Mouse (Mus musculus) liver, adult 2 months (tissue): ENCODE results near the gene Sytl1.

Experiments used
- CTCF ChIP-seq: fragments of 200-500 bp; IDR thresholded peaks from 2 replicates; pipeline ENCODE4 v1.5.1; 2011; ENCODE audit warnings: low read depth, low read length, control low read depth
- POLR2A ChIP-seq: fragments of 200-500 bp; IDR thresholded peaks from 2 replicates; pipeline ENCODE4 v1.6.1; 2011; ENCODE audit warnings: low read length, control low read depth; ENCODE audit not compliant: insufficient read depth; ENCODE audit errors: extremely low read depth

DNA sequence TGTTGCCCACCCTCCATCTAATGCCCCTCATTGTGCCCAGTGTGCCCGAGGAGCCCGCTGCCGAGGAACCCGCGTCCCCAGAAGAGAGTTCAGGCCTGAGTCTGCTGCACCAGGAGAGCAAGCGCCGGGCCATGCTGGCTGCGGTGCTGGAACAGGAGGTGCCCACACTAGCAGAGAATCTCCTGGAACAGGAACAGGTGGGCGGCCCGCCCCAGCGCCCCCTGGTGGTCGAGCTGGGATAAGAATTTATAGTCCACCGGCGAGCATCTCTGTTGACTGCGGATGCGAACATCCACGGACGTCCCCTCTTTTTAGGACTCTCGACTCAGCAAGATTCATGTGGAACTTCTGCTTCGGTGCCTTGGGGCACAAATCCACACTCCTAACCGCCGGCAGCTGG is 12.3 kb downstream of the Sytl1 start:
- TF ChIP-seq CTCF: peak; percentile 82
- TF ChIP-seq POLR2A: no peak
